Mouse (Mus musculus) regulatory T cell (primary cell): ENCODE measurements at regions not wholly inside any gene's neighbourhood (a gene's known extent, or its start where the extent isn't known, plus 50 kb on each side); places are given as distances from the start of the nearest gene placed in this dataset.

Experiments
- in situ Hi-C: fragments of 300-600 bp; cut with MboI, MseI; formaldehyde crosslinking; loops from one replicate; pipeline ENCODE4 v1.15.1; 2025; ENCODE audit warnings: high pct_unique_total_duplicates

DNA sequence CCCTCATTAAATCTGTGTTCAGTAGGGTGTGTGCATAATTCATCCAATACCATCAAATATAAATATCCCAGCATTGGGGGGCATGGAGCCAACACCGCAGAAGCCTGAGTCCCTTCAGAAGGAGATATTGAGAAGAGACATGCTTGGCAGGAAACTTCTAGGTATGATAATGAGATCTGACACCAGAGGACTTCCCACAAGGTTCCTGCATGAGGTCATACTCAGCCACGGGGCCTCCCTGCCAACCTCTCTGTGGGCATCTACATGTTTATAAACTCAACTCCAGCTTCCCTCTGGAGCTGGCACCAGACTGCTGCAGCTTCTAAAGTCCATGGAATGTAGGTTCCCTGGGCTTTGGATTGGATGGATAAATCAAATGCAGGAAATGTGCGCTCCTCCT is 587.4 kb upstream of the Kdm8 start:
- in situ Hi-C loops = no loop called here

GRCm38 (mm10) chr7:124861397-124861796 is 583.1 kb upstream of the Kdm8 start:
- in situ Hi-C loops = no loop called here

GRCm38 (mm10) chr7:124868133-124868603 is 576.3 kb upstream of the Kdm8 start:
- in situ Hi-C loops = no loop called here

- in situ Hi-C loops = no loop called here
These were observed 575.9 kb upstream of the Kdm8 start for GRCm38 (mm10) chr7:124868621-124869020.

DNA sequence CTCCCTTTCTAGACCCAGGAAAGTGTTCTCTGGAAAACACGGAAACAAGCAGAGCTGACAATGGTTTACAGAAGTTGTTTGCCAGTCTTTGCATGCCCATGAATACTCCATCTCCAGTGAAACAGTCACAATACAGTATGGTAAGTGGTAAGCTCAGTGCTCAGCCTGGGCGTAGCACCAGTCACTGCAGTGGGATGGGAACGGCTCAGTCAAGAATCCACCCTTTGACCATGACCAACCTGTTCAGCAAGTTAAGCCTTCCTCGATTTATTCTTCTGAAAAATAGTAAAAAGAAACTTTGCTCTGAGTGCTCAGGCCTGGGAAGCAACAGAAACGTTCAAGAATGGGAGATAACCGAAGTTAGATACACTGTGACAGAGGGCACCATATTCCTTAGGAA is 563.7 kb upstream of the Kdm8 start:
- in situ Hi-C loops = no loop called here

DNA sequence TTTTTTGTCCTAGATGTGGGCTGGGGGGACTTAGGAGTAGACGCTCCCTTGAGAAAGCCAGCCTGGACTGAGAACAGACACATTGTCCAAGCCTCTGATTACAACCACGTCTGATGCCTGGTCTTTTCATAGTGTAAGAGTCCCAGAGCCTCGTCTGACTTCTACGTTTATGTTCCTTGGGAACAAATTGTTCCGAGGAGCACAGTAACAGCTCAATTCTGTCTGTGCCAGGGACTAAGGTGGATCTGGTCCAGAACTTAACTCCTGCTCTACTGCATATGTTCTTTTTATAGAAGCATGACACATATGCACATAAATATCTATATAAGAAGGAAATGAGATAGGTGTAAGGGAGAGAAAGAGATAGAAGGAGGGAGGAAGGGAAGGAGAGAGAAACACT is 537.2 kb upstream of the Kdm8 start:
- in situ Hi-C loops = no loop called here

GRCm38 (mm10) chr7:124907662-124908296 is 536.7 kb upstream of the Kdm8 start:
- in situ Hi-C loops = no loop called here

GRCm38 (mm10) chr7:124914061-124914460 is 530.4 kb upstream of the Kdm8 start:
- in situ Hi-C loops = no loop called here

DNA sequence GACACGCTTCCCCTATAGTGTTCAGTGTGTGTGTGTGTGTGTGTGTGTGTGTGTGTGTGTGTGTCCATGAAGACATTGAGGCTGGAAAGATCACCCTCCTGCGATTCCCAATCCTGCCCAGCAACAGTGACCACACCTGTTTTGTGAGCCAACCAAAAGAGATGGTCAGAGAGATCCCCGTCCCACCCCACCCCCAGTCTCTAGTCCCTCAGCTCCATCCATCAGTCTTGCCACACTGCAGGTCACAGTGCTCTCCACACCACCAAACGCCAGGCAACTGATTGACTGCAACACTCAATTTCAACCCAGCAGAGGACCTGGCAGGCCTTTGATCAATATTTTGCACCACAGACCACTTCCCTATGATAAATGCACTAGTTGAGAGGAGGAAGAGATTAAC is 530.0 kb upstream of the Kdm8 start:
- in situ Hi-C loops = no loop called here

DNA sequence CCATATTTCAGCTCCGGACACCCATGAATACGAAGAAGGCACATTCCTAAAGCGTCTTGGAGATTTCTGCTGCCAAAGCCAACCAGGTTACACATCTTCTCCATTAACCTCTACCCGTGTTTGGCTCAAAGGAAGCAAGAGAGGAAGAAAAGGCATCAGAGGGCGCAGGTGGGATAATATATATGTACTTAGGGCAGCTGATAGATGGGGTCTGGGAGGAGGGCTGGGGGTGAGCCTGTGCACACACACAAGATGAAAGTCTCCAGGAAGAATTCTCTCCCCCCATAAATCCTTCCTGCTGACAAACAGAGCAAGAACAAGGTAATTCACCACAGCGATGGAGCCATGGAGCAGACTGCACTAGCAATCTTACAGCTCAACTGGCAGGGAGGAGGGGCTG is 529.5 kb upstream of the Kdm8 start:
- in situ Hi-C loops = no loop called here

DNA sequence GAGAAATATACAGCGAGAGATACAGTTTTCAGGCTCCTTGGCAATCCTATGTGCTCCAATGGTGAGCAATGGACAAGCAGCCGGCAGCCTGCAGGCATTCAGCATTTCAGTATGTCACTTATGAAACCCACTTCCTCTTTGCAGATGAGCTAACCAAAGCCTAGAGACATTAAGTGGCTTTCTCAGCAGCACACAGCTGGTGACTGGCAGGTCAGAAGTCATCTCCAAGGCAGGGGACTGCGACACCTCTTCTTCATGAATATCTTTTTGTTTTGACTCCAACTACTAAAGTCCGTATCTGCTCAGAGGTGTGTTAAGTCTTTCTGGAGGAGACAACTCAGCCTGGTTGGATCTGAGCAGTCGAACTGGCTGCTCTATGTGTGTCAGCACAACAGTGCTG is 528.8 kb upstream of the Kdm8 start:
- in situ Hi-C loops = no loop called here

GRCm38 (mm10) chr7:124917606-124918120 is 526.8 kb upstream of the Kdm8 start:
- in situ Hi-C loops = no loop called here

DNA sequence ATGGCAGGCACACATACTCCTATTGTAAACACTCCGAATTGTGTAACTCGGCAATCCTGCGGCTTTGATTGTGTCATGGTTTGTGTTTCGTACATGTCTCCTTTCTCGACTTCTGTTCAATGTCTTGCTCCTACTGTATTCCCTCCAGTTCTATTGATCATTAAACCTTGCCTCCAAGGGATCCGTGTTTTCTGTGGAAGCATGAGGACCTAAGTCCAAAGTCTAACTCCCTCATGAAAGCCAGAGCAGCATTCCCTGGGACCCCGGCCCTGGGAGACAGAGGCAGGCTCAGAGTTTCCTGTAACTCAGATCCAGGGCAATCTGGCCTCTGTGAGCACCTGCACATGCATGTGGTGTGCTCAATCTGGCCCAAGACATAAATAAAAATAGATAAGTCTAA is 521.7 kb upstream of the Kdm8 start:
- in situ Hi-C loops = loop anchor here (10.0 kb wide), 1 partner anchor 62 kb away; no protein-coding TSS in a partner anchor

DNA sequence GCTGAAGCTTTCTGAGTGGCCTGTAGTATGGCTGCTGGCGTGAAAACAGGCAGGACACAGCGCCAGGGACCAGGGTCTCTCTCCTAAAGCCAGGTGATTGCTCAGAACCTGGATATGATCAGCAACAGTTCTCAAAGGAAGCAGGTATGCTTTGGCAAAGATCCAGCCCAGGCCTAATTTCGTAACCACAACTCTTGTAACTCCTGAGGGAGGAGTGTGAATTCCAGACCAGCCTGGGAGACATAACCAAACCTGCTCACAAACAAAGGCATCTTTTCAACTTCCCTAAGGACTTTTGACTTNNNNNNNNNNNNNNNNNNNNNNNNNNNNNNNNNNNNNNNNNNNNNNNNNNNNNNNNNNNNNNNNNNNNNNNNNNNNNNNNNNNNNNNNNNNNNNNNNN is 510.9 kb upstream of the Kdm8 start:
- in situ Hi-C loops = no loop called here

- in situ Hi-C loops = no loop called here
These were observed 505.1 kb upstream of the Kdm8 start for GRCm38 (mm10) chr7:124939357-124939756.

DNA sequence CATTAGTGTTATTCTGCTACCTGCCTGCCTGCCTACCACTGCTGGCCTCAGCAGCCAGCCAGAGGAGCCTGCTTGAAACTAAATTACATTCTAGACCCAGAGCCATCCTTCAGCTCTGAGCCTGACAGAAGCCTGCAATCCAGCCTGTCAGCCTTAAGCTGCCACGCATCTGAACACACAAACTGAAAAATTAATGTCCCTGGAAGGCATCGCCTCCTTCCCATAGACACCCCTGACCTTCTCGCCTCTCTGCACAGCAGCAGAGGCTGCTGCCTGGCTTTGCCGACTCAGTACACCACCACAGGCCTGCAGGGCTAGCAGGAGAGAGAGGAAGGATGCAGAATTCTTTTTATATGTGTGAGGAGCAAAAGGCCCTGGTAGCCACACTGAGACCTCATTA is 502.9 kb upstream of the Kdm8 start:
- in situ Hi-C loops = loop anchor here (5.0 kb wide), 1 partner anchor 1364 kb away; no protein-coding TSS in a partner anchor

DNA sequence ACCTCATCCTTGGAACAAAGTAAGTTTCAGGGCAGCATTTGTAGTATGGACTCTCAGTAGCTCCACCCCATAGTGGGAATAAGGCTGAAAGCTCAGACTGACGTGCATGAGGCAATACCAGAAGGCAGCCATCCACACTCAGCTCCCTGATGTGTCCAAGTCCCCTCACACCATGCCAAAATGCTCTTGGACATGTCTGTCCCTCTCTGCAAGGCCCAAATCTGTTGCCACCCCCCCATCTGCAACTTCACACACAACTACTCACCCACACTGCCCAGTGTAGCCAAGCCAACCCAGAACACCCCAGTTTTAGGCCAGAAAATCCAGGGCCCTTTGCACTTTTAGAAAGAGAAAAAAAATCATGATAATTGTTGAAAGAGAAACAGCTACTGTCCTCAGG is 498.1 kb upstream of the Kdm8 start:
- in situ Hi-C loops = no loop called here

GRCm38 (mm10) chr7:124957329-124957728 is 487.1 kb upstream of the Kdm8 start:
- in situ Hi-C loops = no loop called here

DNA sequence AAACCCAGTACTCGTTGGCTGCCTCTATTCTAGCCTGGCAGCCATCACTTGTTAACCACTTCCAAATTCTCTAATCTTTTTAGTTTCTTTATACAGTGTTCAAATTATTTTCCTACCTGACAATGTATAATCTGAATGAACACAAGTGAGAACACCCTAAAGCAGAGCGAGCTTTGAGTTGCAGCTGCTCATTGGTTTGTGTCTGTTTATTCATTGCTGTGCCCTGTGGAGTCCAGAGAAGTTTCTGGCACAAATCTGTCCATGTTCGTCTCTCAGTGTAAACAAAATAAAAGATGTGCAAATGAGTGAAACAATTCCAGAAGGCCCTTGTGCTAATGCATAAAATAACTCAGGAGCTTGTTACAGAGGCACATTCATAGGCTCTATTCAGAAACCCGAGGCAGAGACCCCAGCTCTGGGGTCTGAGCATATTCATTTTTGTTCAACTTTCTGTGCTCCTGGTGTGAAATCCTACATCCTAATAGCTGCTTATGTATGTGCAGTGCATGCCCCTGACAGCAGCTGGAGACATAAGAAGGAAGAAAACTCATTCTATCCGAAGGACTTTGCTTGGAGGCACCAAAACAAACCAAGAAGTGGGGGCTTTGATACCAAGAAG is 469.5 kb upstream of the Kdm8 start:
- in situ Hi-C loops = no loop called here

DNA sequence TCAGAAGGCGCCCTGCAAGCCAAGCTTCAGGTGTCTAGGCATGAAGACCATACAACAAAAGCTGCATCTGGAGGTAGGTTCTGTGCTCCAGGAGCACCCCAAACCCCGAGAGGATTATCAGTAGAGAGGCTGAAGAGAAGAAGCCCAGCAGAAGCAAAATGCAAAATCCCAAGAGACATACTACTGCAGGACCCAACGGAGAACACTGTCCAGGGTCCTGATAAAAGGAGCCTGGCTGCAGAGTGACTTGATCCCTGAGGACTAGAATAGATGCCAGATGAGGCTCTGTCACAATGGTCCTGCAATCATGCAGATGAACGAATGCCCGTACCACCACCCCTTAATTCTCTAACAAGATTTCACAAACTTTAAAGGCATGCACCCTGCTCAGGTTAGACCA is 455.0 kb upstream of the Kdm8 start:
- in situ Hi-C loops = loop anchor here (10.0 kb wide), 1 partner anchor 65 kb away; no protein-coding TSS in a partner anchor

GRCm38 (mm10) chr7:124990695-124991094 is 453.8 kb upstream of the Kdm8 start:
- in situ Hi-C loops = no loop called here

DNA sequence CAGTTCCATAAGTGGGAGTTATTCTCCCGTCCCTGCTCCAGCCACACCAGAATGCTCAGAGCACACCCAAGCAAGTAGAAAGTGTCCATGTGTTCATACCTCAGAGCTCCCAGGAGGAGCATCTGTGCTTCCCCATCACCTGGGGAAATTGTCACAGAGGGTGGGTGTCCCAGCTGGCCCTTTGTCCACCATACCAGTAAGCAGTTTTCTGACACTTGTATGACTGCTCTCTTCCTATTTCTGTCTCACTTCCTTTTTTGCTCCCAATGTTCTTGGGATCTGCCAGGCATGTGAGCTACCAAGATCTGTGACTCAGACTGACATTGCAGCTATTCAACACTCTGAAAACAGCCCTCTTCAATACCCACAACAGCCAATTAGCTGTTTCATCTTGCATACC is 447.9 kb upstream of the Kdm8 start:
- in situ Hi-C loops = no loop called here

DNA sequence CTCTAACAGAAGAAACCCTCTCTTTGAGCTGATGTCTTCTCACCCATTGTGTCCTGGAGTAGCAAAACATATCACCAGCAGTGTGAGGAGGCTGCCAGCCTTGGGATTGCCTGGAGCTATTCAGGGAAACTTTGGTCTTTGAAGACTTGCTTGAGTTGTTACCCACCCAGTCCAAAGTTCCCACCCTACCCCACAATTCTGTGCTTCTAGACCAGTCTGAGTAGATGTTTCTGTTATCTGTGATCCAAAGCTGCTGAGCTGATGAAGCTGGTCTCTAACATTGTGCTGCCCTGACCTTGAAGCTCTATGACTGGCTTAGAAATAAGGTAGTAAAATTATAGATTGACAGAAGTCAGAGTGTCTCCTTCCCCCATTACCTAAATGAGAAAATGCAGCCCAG is 443.8 kb upstream of the Kdm8 start:
- in situ Hi-C loops = loop anchor here (10.0 kb wide), 1 partner anchor 1076 kb away; no protein-coding TSS in a partner anchor
